Mouse (Mus musculus): ENCODE measurements at regions not wholly inside any gene's neighbourhood (a gene's known extent, or its start where the extent isn't known, plus 50 kb on each side); places are given as distances from the start of the nearest gene placed in this dataset.
"Not testable (repeated sequence)": the region's sequence is repeated elsewhere in the genome, so short reads cannot be mapped to it uniquely, and the experiment has no call there.

DNA sequence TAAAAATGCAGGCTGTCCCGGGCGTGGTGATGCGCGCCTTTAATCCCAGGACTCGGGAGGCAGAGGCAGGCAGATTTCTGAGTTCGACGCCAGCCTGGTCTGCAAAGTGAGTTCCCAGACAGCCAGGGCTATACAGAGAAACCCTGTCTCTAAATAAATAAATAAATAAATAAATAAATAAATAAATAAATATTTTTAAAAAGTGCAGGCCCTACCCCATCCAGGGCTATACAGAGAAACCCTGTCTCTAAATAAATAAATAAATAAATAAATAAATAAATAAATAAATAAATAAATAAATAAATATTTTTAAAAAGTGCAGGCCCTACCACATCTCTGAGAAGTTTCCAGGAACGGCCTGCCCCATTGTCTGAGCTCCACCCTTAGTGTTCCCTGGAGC is 119.4 kb upstream of the Adcy2 start:
- not testable (repeated sequence) for TF ChIP-seq CTCF, EP300 (IDR thresholded peaks at IDR 0.05; ENCODE audit: low read depth)

Data from liver, postnatal 0 days (tissue).